Mouse (Mus musculus): ENCODE data around the gene Smndc1. TPM values are rescaled to one million over a fixed set of nuclear protein-coding genes. Genes with fewer than 3 reads are reported as not detected.
A peak's percentile ranks its signal among the peaks of the same experiment; 100 is the strongest.

The Smndc1 gene
- total RNA-seq (2021), result 10 to 100 TPM; 21.6 to 22.3 TPM
- long read RNA-seq, experiment 1, transcript Smndc1-201 (6 exons, 1,948 nt), result major isoform, 7 of 10 reads
- long read RNA-seq, experiment 1, partial matches to known transcripts, result 1 of 10 reads
- long read RNA-seq, experiment 1, other reads (novel, unspliced or antisense), result 2 of 10 reads
- long read RNA-seq, experiment 2, transcript Smndc1-201 (6 exons, 1,948 nt), result major isoform, 7 of 9 reads
- long read RNA-seq, experiment 2, partial matches to known transcripts, result 2 of 9 reads
- long read RNA-seq, experiment 2, other reads (novel, unspliced or antisense), result 0 of 9 reads

- peak; percentile 99 for DNase-seq
Measured at GRCm38 (mm10) chr19:53390495-53391007, at the start of gene Smndc1. Gene Smndc1 (minus strand): TSS chr19:53390578.

GRCm38 (mm10) chr19:53439340-53439739, 49.0 kb upstream of the Smndc1 start:
- DNase-seq, result no peak

GRCm38 (mm10) chr19:53437991-53438390, 47.6 kb upstream of the Smndc1 start:
- DNase-seq, result no peak

- DNase-seq, result no peak
Measured at GRCm38 (mm10) chr19:53437311-53437958, 47.1 kb upstream of the Smndc1 start.

GRCm38 (mm10) chr19:53433949-53434689, 43.7 kb upstream of the Smndc1 start:
- DNase-seq, result no peak

DNA sequence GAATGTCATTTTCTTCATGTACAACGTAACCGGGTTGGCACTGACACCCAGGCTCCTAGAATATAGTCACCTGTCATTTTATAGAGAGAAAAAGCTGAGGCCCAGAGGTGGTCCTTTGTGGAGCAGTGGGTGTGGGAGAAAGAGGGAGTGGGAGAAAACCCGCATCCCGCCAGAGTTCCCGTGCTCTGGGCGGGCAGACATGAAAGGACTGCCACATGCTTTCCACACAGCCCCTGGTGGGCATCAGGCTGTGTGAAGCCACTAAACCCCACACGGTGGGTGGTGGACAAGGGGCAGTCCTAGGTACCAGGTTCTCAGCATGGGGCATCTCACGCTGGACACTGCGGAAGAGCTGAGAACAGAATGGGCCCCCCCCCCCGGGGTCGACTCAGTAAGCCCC, 40.6 kb upstream of the Smndc1 start:
- no peak for DNase-seq

DNA sequence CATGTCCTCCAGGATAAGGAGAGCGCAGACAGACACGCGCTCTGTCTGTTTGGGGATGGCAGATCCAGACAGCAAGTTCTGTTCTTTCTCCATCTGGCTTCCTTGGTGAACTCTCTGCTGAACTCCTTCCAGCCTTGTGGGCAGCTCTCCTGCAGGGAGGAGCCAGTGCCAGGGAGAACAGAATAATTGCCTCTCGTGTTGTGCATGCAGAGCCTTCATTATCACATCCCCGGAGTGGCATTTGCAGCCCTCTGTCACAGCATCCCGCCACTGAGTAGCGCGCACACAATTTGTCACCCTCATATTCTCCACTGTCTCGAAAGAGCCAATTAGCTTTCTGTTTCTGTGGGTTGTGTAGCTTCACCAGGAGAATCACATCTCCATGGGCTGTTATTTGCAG, 40.0 kb upstream of the Smndc1 start:
- DNase-seq, result no peak

DNA sequence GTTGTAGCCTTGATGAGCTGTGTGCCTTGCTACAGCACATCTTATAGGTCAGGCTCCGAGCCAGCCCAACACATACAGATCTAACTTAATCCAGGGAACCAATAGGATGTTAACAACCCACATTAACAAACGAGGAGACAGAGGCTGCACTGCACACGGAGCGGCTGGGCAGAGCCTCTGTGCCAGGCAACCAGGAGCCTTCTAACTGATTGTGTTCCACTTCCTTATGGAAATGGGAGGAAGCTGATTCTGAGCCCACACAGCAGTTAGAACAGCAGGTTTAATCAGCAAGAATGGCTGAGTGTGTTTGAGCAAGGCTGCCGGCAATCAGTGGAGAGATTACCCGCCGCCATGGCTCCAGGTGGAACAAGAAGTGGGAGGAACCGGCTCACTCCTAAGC, 37.4 kb upstream of the Smndc1 start:
- DNase-seq, result no peak

- DNase-seq, result no peak
Measured at GRCm38 (mm10) chr19:53427346-53427745, 37.0 kb upstream of the Smndc1 start.

- no peak for DNase-seq
Measured at GRCm38 (mm10) chr19:53425824-53426223, 35.4 kb upstream of the Smndc1 start.

DNA sequence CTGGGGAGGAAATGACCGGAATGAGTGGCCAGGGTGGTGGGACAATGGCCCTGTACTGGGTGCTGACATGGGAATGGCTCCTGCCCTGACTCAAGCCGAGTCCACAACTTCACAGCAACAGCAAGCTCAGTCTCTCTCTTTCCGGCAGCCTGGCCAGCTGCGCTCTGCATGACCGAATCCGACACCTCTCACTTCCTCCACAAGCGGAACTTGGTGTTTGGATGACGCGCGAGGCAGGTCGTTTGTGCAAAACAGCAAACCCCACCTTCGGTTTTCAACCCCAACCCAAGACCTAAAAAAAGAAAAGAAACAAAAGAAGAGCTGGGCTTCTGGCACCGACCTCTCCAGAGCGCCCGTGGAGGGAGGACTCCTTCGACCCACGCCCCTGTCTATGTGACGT, 34.3 kb upstream of the Smndc1 start:
- DNase-seq, result peak; percentile 46

- DNase-seq, result no peak
Measured at GRCm38 (mm10) chr19:53423816-53424465, 33.6 kb upstream of the Smndc1 start.

DNA sequence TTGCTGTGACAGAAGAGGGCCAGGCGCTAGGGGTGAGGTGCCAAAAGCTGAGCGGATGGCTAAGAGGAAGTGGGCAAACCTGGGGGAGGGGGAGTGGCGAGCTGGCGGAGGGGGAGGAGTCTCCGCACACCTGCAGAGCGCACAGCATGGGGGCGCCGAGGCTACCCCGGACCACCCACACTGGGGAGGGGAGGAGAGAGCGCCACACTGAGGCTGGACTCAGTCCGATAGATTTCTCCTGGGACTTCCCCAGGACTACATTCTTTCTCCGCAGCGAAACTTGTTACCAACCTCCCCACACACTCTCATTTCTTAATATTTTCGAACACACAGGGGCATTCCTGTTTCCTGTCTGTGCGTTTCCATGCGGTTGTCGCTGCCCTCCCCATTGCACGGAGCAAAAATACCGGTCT, 33.0 kb upstream of the Smndc1 start:
- peak; percentile 40 for DNase-seq

- no peak for DNase-seq
Measured at GRCm38 (mm10) chr19:53422358-53423308, 32.3 kb upstream of the Smndc1 start.

- DNase-seq, result no peak
Measured at GRCm38 (mm10) chr19:53421583-53422188, 31.3 kb upstream of the Smndc1 start.

DNA sequence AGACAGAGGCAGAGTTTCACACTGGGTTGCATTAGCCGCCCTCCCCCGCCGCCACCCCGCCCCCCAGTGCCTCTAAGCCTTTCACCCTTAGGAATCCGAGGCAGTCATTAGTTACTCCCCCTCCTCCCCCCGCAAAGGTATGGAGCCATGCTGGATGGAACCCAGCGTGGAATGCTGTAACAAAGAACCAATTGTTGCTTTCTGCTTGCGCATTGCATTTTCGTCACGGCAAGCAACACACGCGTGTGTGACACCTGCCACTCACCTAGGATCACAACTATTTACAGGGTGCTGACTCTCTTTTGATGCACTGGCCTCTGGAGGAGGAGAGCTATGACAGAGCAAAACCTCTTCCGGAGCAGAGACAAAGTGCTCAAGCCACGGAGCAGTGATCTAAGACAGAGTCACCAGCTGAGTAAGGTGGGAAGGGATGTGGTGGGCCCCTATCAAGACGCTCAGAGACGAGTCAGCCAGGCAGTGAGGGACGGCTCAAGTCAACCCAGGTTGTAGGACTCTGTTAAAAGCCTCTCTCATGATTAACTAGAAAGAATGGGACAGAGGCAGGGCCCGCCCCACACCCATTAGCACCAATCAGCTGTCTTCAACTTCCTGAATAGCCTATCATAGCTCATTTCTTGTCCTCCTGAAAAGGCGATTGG, 30.7 kb upstream of the Smndc1 start:
- peak; percentile 76 for DNase-seq

DNA sequence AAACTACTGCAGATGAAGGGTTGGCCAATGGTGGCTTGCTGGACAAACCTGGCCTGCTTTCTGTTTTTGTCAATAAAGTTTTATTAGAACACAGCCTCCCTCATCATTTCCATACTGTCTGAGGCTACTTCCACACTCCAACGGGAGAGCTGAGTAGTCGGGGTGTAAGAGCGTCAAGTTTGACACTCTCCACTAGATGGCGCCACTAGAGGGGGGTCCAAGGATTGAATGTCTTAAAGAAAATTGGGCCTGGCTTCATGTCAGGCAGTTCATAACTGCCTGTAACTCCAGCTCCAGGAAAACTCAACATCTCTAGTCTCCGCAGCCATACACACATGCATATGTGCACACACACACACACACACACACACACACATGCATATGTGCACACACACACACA, 29.5 kb upstream of the Smndc1 start:
- DNase-seq, result no peak

GRCm38 (mm10) chr19:53415198-53415597, 24.8 kb upstream of the Smndc1 start:
- no peak for DNase-seq

DNA sequence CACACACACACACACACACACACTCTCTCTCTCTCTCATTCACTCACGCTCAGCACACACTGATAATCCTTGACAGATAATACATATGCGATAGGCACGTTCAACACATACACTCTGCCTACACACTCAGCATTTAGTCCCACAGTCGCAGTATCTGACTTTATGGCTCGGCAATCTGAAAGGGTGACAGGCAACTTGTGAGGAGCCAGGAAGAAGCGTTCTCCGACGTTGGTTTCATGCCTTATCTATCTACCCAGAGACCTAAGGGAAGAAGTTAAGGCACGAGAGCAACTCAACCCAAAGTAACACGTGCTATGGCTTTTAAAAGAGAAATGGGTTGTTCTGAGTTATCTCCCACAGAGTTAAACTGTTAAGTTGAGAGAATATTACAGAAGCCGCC, 24.3 kb upstream of the Smndc1 start:
- no peak for DNase-seq
